Comparison of ENCODE assay signal across 11 mouse cellular contexts in genomic region chr9:77595006-77595626, GRCm38 (mm10). TPM values are rescaled to one million over a fixed set of nuclear protein-coding genes. Genes with fewer than 3 reads are reported as not detected.
A peak's percentile ranks its signal among the peaks of the same experiment; 100 is the strongest.
DNase-seq lines count a peak whose midpoint lies in the region; ATAC-seq lines count a peak whose summit lies in the region.
"Had no signal": no experiment of that assay in that cellular context is flagged by ENCODE, and none has a peak within 500 bp of the region (broad histone marks: within the 10 kb centered on the region; RNA-seq: fewer than 3 reads in every experiment).

No protein-coding gene starts in this region.

- H3K27me3 ChIP-seq in neural tube, embryonic 13.5 days = no peaks in the 10 kb centered on the region
- 0 out of 2 replicates have a peak, but pooled peaks cover 2% of the 10 kb centered on the region for H3K27me3 ChIP-seq in hindbrain, embryonic 16.5 days (replicated peaks; ENCODE audit: control insufficient read depth, insufficient read depth, low read length)
- H3K27me3 ChIP-seq in intestine, embryonic 15.5 days (replicated peaks) = no peaks in the 10 kb centered on the region

- peak; percentile 23; the same call in 1 of the 2 replicates for ATAC-seq in frontal cortex, adult (ENCODE audit: low TSS enrichment)
- no peak for ATAC-seq in neural tube, embryonic 13.5 days (ENCODE audit: low read depth)
- 0 out of 2 replicates have a peak, but pooled peaks have one; percentile 45 for ATAC-seq in hindbrain, embryonic 16.5 days
- ATAC-seq in intestine, embryonic 15.5 days = no peak

- H3K9me3 ChIP-seq in neural tube, embryonic 13.5 days = no peaks in the 10 kb centered on the region
- no peaks in the 10 kb centered on the region for H3K9me3 ChIP-seq in hindbrain, embryonic 16.5 days (ENCODE audit: control insufficient read depth, low read length)
- no peaks in the 10 kb centered on the region for H3K9me3 ChIP-seq in intestine, embryonic 15.5 days

- H3K9ac ChIP-seq in neural tube, embryonic 13.5 days = no peak overlapping the region
- H3K9ac ChIP-seq in hindbrain, embryonic 16.5 days (ENCODE audit: low read depth, low read length) = no peak overlapping the region
- no peak overlapping the region for H3K9ac ChIP-seq in intestine, embryonic 15.5 days

- no peak overlapping the region for H3K4me3 ChIP-seq in neural tube, embryonic 13.5 days
- H3K4me3 ChIP-seq in hindbrain, embryonic 16.5 days (ENCODE audit: low read length) = no peak overlapping the region
- no peak overlapping the region for H3K4me3 ChIP-seq in intestine, embryonic 15.5 days (replicated peaks)

- DNase-seq in frontal cortex, postnatal 25 days (ENCODE audit: low spot score in 2 of 2) = no peak
- DNase-seq in neural tube, embryonic 10.5 days (ENCODE audit: extremely low spot score, low spot score) = no peak
- peak; percentile 31 for DNase-seq in retina, postnatal 1 day
- no peak for DNase-seq in adrenal gland, adult 2 months
- DNase-seq: cerebellum, adult 11-12 months had no signal

- H3K36me3 ChIP-seq in neural tube, embryonic 13.5 days = no peaks in the 10 kb centered on the region
- no peaks in the 10 kb centered on the region for H3K36me3 ChIP-seq in hindbrain, embryonic 16.5 days (ENCODE audit: control insufficient read depth, insufficient read depth, low read length)
- H3K36me3 ChIP-seq in intestine, embryonic 15.5 days = no peaks in the 10 kb centered on the region

- no peaks in the 10 kb centered on the region for H3K4me1 ChIP-seq in neural tube, embryonic 13.5 days (replicated peaks)
- peaks cover 5% of the 10 kb centered on the region for H3K4me1 ChIP-seq in hindbrain, embryonic 16.5 days (ENCODE audit: control insufficient read depth, insufficient read depth, low read depth, low read length)
- H3K4me1 ChIP-seq in intestine, embryonic 15.5 days (replicated peaks) = no peaks in the 10 kb centered on the region

- 42% methylated on average over 12 of the region's 12 CpGs for WGBS in neural tube, embryonic 13.5 days
- WGBS in hindbrain, embryonic 16.5 days = 39% methylated on average over 12 of the region's 12 CpGs
- 59% methylated on average over 12 of the region's 12 CpGs for WGBS in intestine, embryonic 15.5 days

- peak overlapping the region; percentile 8; the same call in 1 of the 2 replicates for H3K4me2 ChIP-seq in neural tube, embryonic 13.5 days
- peak overlapping the region; percentile 5 for H3K4me2 ChIP-seq in hindbrain, embryonic 16.5 days (ENCODE audit: low read length)
- H3K4me2 ChIP-seq in intestine, embryonic 15.5 days (replicated peaks) = no peak overlapping the region

- no peak overlapping the region for H3K27ac ChIP-seq in neural tube, embryonic 13.5 days (replicated peaks)
- no peak overlapping the region for H3K27ac ChIP-seq in hindbrain, embryonic 16.5 days (ENCODE audit: low read depth, low read length)
- no peak overlapping the region for H3K27ac ChIP-seq in intestine, embryonic 15.5 days

RNA-seq across cellular contexts. Expression of gene Klhl31, which starts 41.2 kb away (rescaled TPM):
- polyA plus RNA-seq in neural tube, embryonic 13.5 days (2015; fragmentation: Nextera tagmentation; extraction: Ambion mirVana) = 0.28 and 0.98 TPM in 2 replicates
- 0.34 and 1.5 TPM in 2 replicates for polyA plus RNA-seq in hindbrain, embryonic 16.5 days (2015; fragmentation: Nextera tagmentation; extraction: Ambion mirVana)
- total RNA-seq in adrenal gland, adult 2 months (2021) = under 1 TPM in 1 of 2 experiments, not detected in 1; 0.03 TPM
- not detected in 2 replicates for polyA plus RNA-seq in adrenal gland, adult 2 months (2012; rRNA removed)
- polyA plus RNA-seq in intestine, embryonic 15.5 days (2015; fragmentation: Nextera tagmentation; extraction: Ambion mirVana) = 0.08 and 0.29 TPM in 2 replicates
- total RNA-seq: hematopoietic stem cell, adult 5-6 weeks had no signal
- polyA plus RNA-seq: large intestine, adult 2 months had no signal

RNA-seq across cellular contexts. Expression of gene Lrrc1, which starts 50.4 kb away (rescaled TPM):
- polyA plus RNA-seq in neural tube, embryonic 13.5 days (2015; fragmentation: Nextera tagmentation; extraction: Ambion mirVana) = 6.0 and 6.1 TPM in 2 replicates
- 5.0 and 5.5 TPM in 2 replicates for polyA plus RNA-seq in hindbrain, embryonic 16.5 days (2015; fragmentation: Nextera tagmentation; extraction: Ambion mirVana)
- 10 to 100 TPM; 10.0 to 15.1 TPM for total RNA-seq in adrenal gland, adult 2 months (2021)
- 10.7 and 22.8 TPM in 2 replicates for polyA plus RNA-seq in adrenal gland, adult 2 months (2012; rRNA removed)
- 14.1 and 16.1 TPM in 2 replicates for polyA plus RNA-seq in intestine, embryonic 15.5 days (2015; fragmentation: Nextera tagmentation; extraction: Ambion mirVana)

Comparison
In these comparisons a context has a peak if more than half of its experiments do, and no peak if none do; other contexts are left out.
1. ATAC-seq: peak in frontal cortex, adult (single experiment) and hindbrain, embryonic 16.5 days (single experiment); none in neural tube, embryonic 13.5 days (single experiment) and intestine, embryonic 15.5 days (single experiment).